Mouse (Mus musculus): ENCODE measurements around the gene Arfgap3. TPM values are rescaled to one million over a fixed set of nuclear protein-coding genes. Genes with fewer than 3 reads are reported as not detected.
A peak's percentile ranks its signal among the peaks of the same experiment; 100 is the strongest.
"Not testable (repeated sequence)": the region's sequence is repeated elsewhere in the genome, so short reads cannot be mapped to it uniquely, and the experiment has no call there.

Gene Arfgap3
- 38.7 and 39.6 TPM in 2 replicates for polyA plus RNA-seq (2015; fragmentation: Nextera tagmentation; extraction: Ambion mirVana)

GRCm38 (mm10) chr15:83349954-83350711 is at the start of gene Arfgap3:
Gene Arfgap3 (minus strand): TSS chr15:83350247.
- ATAC-seq (replicated peaks) = peak; percentile 93
- Histone ChIP-seq H3K4me2 (replicated peaks) (peak within 1 kb of the TSS; percentile 86), H3K36me3 (no peaks in the 10 kb centered on the region), H3K27me3 (no peaks in the 10 kb centered on the region), H3K27ac (replicated peaks) (peak within 1 kb of the TSS; percentile 49), H3K4me1 (peaks cover 15% of the 10 kb centered on the region), H3K9me3 (no peaks in the 10 kb centered on the region), H3K9ac (replicated peaks) (peak within 1 kb of the TSS; percentile 90), H3K4me3 (peak within 1 kb of the TSS; percentile 93)
- under 1% methylated on average over 52 of the region's 60 CpGs for WGBS

- no peak overlapping the region for H3K4me2 ChIP-seq (replicated peaks)
- no peak for ATAC-seq (replicated peaks)
- 85% methylated on average over 2 of the region's 2 CpGs for WGBS
- H3K4me3 ChIP-seq = no peak overlapping the region
- H3K4me1 ChIP-seq = no peaks in the 10 kb centered on the region
- no peak overlapping the region for H3K9ac ChIP-seq (replicated peaks)
- no peak overlapping the region for H3K27ac ChIP-seq (replicated peaks)
- no peaks in the 10 kb centered on the region for H3K9me3 ChIP-seq
- no peaks in the 10 kb centered on the region for H3K36me3 ChIP-seq
- H3K27me3 ChIP-seq = no peaks in the 10 kb centered on the region
Observed at GRCm38 (mm10) chr15:83392722-83393121, 42.7 kb upstream of the Arfgap3 start.

DNA sequence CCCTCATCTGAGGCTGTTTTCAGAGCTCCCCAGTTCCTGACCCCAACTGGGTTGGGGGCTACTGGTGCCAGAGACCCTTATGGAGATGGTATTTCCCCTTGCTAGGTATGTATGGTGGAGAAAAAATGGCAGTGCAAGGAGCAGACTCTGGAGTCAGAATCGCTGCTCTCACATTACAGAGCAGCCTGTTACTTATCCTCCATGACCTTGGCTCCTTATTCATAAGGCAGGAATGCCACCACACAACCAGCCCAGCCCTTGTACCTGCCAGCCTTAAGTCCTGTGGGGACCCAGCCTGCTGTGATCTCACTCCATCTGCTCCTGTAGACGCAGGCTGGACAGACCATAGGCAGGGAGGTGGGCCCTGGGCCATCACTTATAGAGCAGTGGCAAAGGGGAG is 37.9 kb upstream of the Arfgap3 start:
- no peaks in the 10 kb centered on the region for H3K27me3 ChIP-seq
- WGBS = 90% methylated on average over 2 of the region's 2 CpGs
- no peaks in the 10 kb centered on the region for H3K36me3 ChIP-seq
- ATAC-seq (replicated peaks) = no peak
- H3K4me3 ChIP-seq = no peak overlapping the region
- H3K4me2 ChIP-seq (replicated peaks) = no peak overlapping the region
- no peak overlapping the region for H3K9ac ChIP-seq (replicated peaks)
- H3K9me3 ChIP-seq = no peaks in the 10 kb centered on the region
- no peaks in the 10 kb centered on the region for H3K4me1 ChIP-seq
- no peak overlapping the region for H3K27ac ChIP-seq (replicated peaks)

DNA sequence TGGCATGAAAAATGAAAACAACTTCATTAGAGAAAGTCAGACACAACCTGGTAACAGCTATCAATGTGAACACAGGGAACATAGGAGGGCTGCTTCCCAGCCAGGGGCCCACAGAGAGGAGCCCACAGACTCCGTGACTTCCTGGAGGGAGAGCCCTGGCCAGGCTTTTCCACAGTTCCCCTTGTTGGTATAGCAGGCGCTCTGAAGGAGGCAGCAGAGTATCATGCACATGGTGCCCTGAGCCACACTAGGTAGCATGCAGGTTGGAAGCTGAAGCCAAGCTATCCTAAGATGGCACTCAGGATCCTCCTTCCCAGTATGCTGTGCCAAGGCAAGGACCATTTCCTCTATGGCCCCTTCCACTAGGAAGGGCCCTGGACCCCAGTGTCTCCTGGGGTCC is 33.6 kb upstream of the Arfgap3 start:
- ATAC-seq (replicated peaks) = no peak
- no peak overlapping the region for H3K9ac ChIP-seq (replicated peaks)
- no peak overlapping the region for H3K4me3 ChIP-seq
- H3K27me3 ChIP-seq = no peaks in the 10 kb centered on the region
- no peak overlapping the region for H3K4me2 ChIP-seq (replicated peaks)
- no peaks in the 10 kb centered on the region for H3K4me1 ChIP-seq
- 91% methylated on average over 2 of the region's 2 CpGs for WGBS
- H3K36me3 ChIP-seq = no peaks in the 10 kb centered on the region
- no peaks in the 10 kb centered on the region for H3K9me3 ChIP-seq
- no peak overlapping the region for H3K27ac ChIP-seq (replicated peaks)

GRCm38 (mm10) chr15:83383136-83383535 is 33.1 kb upstream of the Arfgap3 start:
- Histone ChIP-seq H3K4me2 (replicated peaks) (no peak overlapping the region), H3K9me3 (no peaks in the 10 kb centered on the region), H3K36me3 (no peaks in the 10 kb centered on the region), H3K9ac (replicated peaks) (no peak overlapping the region), H3K4me1 (no peaks in the 10 kb centered on the region), H3K4me3 (no peak overlapping the region), H3K27me3 (no peaks in the 10 kb centered on the region), H3K27ac (replicated peaks) (no peak overlapping the region)
- no peak for ATAC-seq (replicated peaks)
- WGBS = 94% methylated on average over 5 of the region's 5 CpGs

GRCm38 (mm10) chr15:83382467-83382866 is 32.4 kb upstream of the Arfgap3 start:
- Histone ChIP-seq H3K36me3 (no peaks in the 10 kb centered on the region), H3K27ac (replicated peaks) (no peak overlapping the region), H3K4me3 (no peak overlapping the region), H3K4me2 (replicated peaks) (no peak overlapping the region), H3K4me1 (no peaks in the 10 kb centered on the region), H3K9me3 (no peaks in the 10 kb centered on the region), H3K9ac (replicated peaks) (no peak overlapping the region), H3K27me3 (no peaks in the 10 kb centered on the region)
- WGBS = 93% methylated on average over 4 of the region's 4 CpGs
- ATAC-seq (replicated peaks) = no peak

- Histone ChIP-seq H3K4me1 (no peaks in the 10 kb centered on the region), H3K27ac (replicated peaks) (no peak overlapping the region), H3K36me3 (no peaks in the 10 kb centered on the region), H3K9ac (replicated peaks) (no peak overlapping the region), H3K9me3 (no peaks in the 10 kb centered on the region), H3K4me2 (replicated peaks) (no peak overlapping the region), H3K4me3 (no peak overlapping the region), H3K27me3 (no peaks in the 10 kb centered on the region)
- ATAC-seq (replicated peaks) = no peak
- 83% methylated on average over 4 of the region's 4 CpGs for WGBS
Observed at GRCm38 (mm10) chr15:83377153-83377552, 27.1 kb upstream of the Arfgap3 start.

GRCm38 (mm10) chr15:83375136-83375535 is 25.1 kb upstream of the Arfgap3 start:
- no peak overlapping the region for H3K4me2 ChIP-seq (replicated peaks)
- no peak overlapping the region for H3K9ac ChIP-seq (replicated peaks)
- ATAC-seq (replicated peaks) = no peak
- H3K36me3 ChIP-seq = no peaks in the 10 kb centered on the region
- no peaks in the 10 kb centered on the region for H3K27me3 ChIP-seq
- H3K4me3 ChIP-seq = no peak overlapping the region
- WGBS = 62% methylated on average over 4 of the region's 4 CpGs
- H3K4me1 ChIP-seq = no peaks in the 10 kb centered on the region
- no peaks in the 10 kb centered on the region for H3K9me3 ChIP-seq
- no peak overlapping the region for H3K27ac ChIP-seq (replicated peaks)

- H3K4me1 ChIP-seq = no peaks in the 10 kb centered on the region
- H3K9ac ChIP-seq (replicated peaks) = no peak overlapping the region
- H3K4me2 ChIP-seq (replicated peaks) = no peak overlapping the region
- H3K27me3 ChIP-seq = no peaks in the 10 kb centered on the region
- H3K9me3 ChIP-seq = no peaks in the 10 kb centered on the region
- H3K4me3 ChIP-seq = no peak overlapping the region
- H3K27ac ChIP-seq (replicated peaks) = no peak overlapping the region
- no peak for ATAC-seq (replicated peaks)
- H3K36me3 ChIP-seq = no peaks in the 10 kb centered on the region
Observed at GRCm38 (mm10) chr15:83374076-83374475, 24.0 kb upstream of the Arfgap3 start.

- not testable (repeated sequence) for H3K27ac ChIP-seq (replicated peaks); H3K27me3 ChIP-seq; H3K9me3 ChIP-seq; H3K4me2 ChIP-seq (replicated peaks); H3K4me3 ChIP-seq; ATAC-seq (replicated peaks); H3K9ac ChIP-seq (replicated peaks); H3K4me1 ChIP-seq; H3K36me3 ChIP-seq
- WGBS = 90% methylated on average over 4 of the region's 4 CpGs
Observed at GRCm38 (mm10) chr15:83368702-83369101, 18.7 kb upstream of the Arfgap3 start.

- no peaks in the 10 kb centered on the region for H3K9me3 ChIP-seq
- H3K27ac ChIP-seq (replicated peaks) = no peak overlapping the region
- no peaks in the 10 kb centered on the region for H3K36me3 ChIP-seq
- no peaks in the 10 kb centered on the region for H3K4me1 ChIP-seq
- ATAC-seq (replicated peaks) = no peak
- no peak overlapping the region for H3K9ac ChIP-seq (replicated peaks)
- 79% methylated on average over 2 of the region's 2 CpGs for WGBS
- H3K27me3 ChIP-seq = peaks cover 4% of the 10 kb centered on the region; the same call in 1 of the 2 replicates
- no peak overlapping the region for H3K4me3 ChIP-seq
- H3K4me2 ChIP-seq (replicated peaks) = no peak overlapping the region
Observed at GRCm38 (mm10) chr15:83368261-83368660, 18.2 kb upstream of the Arfgap3 start.

DNA sequence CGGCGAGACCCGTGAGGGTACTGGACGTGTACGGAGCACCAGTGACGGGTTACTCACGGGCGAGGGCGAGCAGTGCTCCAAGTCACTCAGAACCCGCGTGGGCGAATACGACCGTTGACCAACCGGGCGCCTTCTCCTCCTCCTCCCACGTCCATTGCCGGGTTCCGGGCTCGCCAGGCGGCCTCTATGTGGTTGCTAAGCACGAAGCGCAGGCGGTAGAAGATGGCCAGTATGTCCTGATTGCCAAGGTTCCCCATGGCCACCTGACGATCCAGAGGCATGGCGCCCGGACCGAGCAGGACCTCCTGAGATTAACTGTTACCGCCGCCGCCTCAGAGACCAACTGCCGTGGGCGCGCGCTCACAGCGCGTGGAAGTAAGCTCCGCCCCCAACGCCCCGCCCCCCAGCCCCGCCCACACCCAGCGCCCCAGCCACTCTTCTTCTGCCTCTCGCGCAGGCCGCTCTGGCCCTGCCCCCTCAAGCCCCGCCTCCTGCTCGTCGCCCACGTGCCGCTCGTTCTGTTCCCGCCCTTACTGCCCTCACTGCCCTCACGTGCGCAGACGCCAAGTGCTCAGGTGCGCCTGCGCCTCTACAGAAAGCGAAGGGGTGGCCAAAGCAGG is 17.0 kb upstream of the Arfgap3 start:
- 35% methylated on average over 52 of the region's 58 CpGs for WGBS
- peak overlapping the region; percentile 52 for H3K4me2 ChIP-seq (replicated peaks)
- no peak overlapping the region for H3K9ac ChIP-seq (replicated peaks)
- no peak overlapping the region for H3K27ac ChIP-seq (replicated peaks)
- no peaks in the 10 kb centered on the region for H3K9me3 ChIP-seq
- peaks cover 4% of the 10 kb centered on the region; the same call in 1 of the 2 replicates for H3K27me3 ChIP-seq
- no peaks in the 10 kb centered on the region for H3K4me1 ChIP-seq
- H3K36me3 ChIP-seq = no peaks in the 10 kb centered on the region
- peak; percentile 60 for ATAC-seq (replicated peaks)
- peak overlapping the region; percentile 39 for H3K4me3 ChIP-seq
